Mouse (Mus musculus) midbrain, postnatal 0 days (tissue): ENCODE measurements at regions not wholly inside any gene's neighbourhood (a gene's known extent, or its start where the extent isn't known, plus 50 kb on each side); places are given as distances from the start of the nearest gene placed in this dataset.

Experiments
- ATAC-seq: fragments of 200-750 bp; cut with Nextera tagmentation; 2 replicates; pipeline ENCODE4 v1.8.0; 2017; ENCODE audit warnings: moderate number of reproducible peaks, mild to moderate bottlenecking, moderate TSS enrichment, moderate library complexity; ENCODE audit not compliant: low FRiP score
- DNase-seq: peaks from one replicate; pipeline ENCODE4 v3.0.0-alpha.2; 2015; ENCODE audit warnings: low spot score
- H3K27ac ChIP-seq: fragments of 300-500 bp; sonication (generic); 2 replicates; pipeline ENCODE4 v1.5.1; 2014; ENCODE audit warnings: low read depth, mild to moderate bottlenecking, low read length, mixed read lengths
- H3K27me3 ChIP-seq: fragments of 300-500 bp; sonication (generic); 2 replicates; pipeline ENCODE4 v1.6.1; 2014; ENCODE audit warnings: low read length, control low read depth, mixed read lengths; ENCODE audit not compliant: insufficient read depth
- H3K36me3 ChIP-seq: fragments of 300-500 bp; sonication (generic); 2 replicates; pipeline ENCODE4 v1.6.1; 2014; ENCODE audit warnings: low read length, control low read depth, mixed read lengths; ENCODE audit not compliant: insufficient read depth
- H3K4me1 ChIP-seq: fragments of 300-500 bp; sonication (generic); 2 replicates; pipeline ENCODE4 v1.6.1; 2014; ENCODE audit warnings: mild to moderate bottlenecking, control low read depth, antibody characterized with exemption, low read length, mixed read lengths; ENCODE audit not compliant: insufficient read depth
- H3K4me2 ChIP-seq: fragments of 300-500 bp; sonication (generic); 2 replicates; pipeline ENCODE4 v1.6.1; 2014; ENCODE audit warnings: low read depth, mild to moderate bottlenecking, low read length, mixed read lengths; ENCODE audit not compliant: poor library complexity, severe bottlenecking
- H3K4me3 ChIP-seq: fragments of 300-500 bp; sonication (generic); 2 replicates; pipeline ENCODE4 v1.5.1; 2014; ENCODE audit warnings: low read depth, mild to moderate bottlenecking, low read length, moderate library complexity
- H3K9ac ChIP-seq: fragments of 300-500 bp; sonication (generic); replicated peaks from 2 replicates; pipeline ENCODE4 v1.6.1; 2014; ENCODE audit warnings: mild to moderate bottlenecking, low read length, moderate library complexity, mixed read lengths; ENCODE audit not compliant: poor library complexity, severe bottlenecking
- H3K9me3 ChIP-seq: fragments of 300-500 bp; sonication (generic); 2 replicates; pipeline ENCODE4 v1.6.1; 2016; ENCODE audit warnings: low read length, control low read depth
- CTCF ChIP-seq: IDR thresholded peaks from 2 replicates; pipeline ENCODE4 v1.5.1; 2016; ENCODE audit warnings: antibody characterized with exemption, mild to moderate bottlenecking
- WGBS: fragments of 180-500 bp; shearing (Covaris S2); extraction: QIAGEN DNeasy Blood & Tissue Kit; methylation state at CpG from one replicate; pipeline ENCODE4 v1.1.7; 2014; 5-methylcytosine and 5-hydroxymethylcytosine counted together

DNA sequence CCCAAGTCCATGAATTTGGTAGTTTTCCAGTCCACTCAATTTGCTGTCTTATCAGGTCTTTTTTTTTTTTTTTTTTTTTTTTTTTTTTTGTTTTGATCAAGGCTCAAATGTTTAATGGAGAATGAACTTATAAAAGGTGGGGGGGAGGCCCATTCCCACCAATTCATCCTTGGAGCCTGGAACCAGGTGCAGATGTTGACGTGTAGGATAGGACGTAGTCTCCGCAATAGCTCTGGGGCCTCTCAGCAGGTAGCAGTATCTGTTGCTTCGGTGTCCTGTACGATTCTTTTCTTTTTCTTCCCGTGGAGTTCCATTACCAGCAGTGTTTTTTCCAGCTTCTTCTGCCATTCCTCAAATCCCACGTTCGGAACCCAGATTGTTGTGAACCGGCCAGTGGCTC, 1296.3 kb upstream of the Ppp6c start:
- Histone ChIP-seq H3K4me1 (no peaks in the 10 kb centered on the region), H3K4me3 (no peak overlapping the region), H3K36me3 (no peaks in the 10 kb centered on the region), H3K27me3 (no peaks in the 10 kb centered on the region), H3K9ac (no peak overlapping the region), H3K27ac (no peak overlapping the region), H3K9me3 (no peaks in the 10 kb centered on the region), H3K4me2 (no peak overlapping the region)
- 93% methylated on average over 9 of the region's 9 CpGs for WGBS
- TF ChIP-seq CTCF: no peak
- ATAC-seq: no peak
- no peak for DNase-seq

DNA sequence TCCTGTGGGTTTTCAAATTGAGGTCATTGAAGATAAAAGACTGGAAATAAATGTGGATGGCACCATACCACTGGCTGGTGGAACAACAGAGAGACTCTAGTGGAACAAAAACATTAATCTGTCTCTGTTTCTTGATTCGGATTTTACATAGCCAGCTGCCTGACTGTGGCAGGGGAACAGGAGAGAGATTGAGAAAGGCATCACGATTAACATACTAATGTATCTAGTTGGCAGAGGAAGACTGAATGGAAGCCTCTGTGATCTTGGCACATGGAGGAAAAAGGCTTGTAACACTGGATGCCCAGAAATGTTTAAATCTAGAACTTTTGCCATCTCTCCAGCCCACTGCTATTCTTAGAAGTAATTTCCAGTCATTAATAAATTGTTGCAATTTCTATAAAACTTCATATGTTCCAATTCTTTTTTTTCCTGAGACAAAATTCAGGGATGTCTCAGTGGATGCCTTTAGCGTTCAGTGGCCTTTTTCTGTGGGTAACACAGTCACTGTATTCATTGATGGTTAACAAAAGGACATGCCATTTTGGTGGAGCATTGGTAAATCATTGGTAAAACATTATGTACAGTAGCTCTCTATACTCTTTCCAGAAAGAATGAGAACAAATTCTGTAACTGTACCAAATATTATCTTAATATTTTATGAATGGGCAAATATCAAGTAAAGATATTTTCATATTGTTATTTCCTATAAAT, 1284.5 kb upstream of the Ppp6c start:
- Histone ChIP-seq H3K4me3 (no peak overlapping the region), H3K27ac (no peak overlapping the region), H3K9ac (no peak overlapping the region), H3K4me1 (no peaks in the 10 kb centered on the region), H3K9me3 (no peaks in the 10 kb centered on the region), H3K36me3 (no peaks in the 10 kb centered on the region), H3K27me3 (no peaks in the 10 kb centered on the region), H3K4me2 (no peak overlapping the region)
- ATAC-seq (0 out of 2 replicates have a peak, but pooled peaks have one; percentile 23), DNase-seq (peak; percentile 60)
- no peak for TF ChIP-seq CTCF
- 45% methylated on average over 3 of the region's 3 CpGs for WGBS

DNA sequence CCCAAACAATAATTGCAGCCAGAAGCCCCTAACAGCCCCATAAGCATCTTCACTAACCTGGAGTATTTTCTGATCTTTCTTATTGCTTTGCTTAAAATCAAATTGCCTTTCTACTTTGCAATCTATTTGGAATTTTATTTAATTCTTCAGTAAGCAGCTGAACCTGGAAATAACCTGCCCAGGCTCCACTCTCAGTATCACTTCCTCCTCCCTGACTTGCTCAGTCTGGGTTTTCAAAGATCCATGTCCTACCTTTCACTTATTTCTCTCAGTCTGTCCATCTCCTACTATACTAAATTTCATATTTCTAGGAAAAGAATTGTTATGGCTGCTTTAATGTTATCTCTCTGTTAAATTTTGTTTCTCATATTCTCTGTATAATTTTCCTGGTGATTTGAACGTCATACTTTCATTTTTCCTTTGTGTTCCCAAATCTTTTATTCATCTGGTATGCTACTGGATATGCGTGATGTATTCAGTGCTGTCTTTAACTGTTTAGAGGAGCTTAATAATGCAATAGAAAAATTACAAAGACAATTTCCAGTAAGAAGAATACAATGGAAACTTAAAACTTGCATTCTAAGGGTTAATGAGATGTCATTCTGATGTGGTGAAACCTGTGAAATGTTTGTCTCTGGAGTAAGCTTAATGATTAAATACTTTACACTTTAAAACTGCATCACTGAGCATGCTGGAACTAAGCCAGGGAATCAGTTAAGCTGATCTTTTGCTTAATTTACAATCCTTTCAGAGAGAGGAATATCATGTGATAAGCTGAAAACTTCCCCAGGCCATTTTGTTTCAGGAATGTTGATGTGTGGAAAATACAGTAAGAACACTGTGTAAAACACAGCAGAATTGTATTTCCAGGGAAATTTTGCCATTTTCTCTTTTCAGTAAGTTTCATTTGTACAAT, 1252.8 kb upstream of the Ppp6c start:
- H3K4me3 ChIP-seq: no peak overlapping the region
- H3K9me3 ChIP-seq: no peaks in the 10 kb centered on the region
- H3K27ac ChIP-seq: no peak overlapping the region
- H3K27me3 ChIP-seq: no peaks in the 10 kb centered on the region
- no peaks in the 10 kb centered on the region for H3K4me1 ChIP-seq
- H3K9ac ChIP-seq: no peak overlapping the region
- WGBS: 20% methylated on average over 2 of the region's 2 CpGs
- no peak for TF ChIP-seq CTCF
- no peak for ATAC-seq
- no peak overlapping the region for H3K4me2 ChIP-seq
- no peaks in the 10 kb centered on the region for H3K36me3 ChIP-seq
- peak; percentile 70 for DNase-seq

DNA sequence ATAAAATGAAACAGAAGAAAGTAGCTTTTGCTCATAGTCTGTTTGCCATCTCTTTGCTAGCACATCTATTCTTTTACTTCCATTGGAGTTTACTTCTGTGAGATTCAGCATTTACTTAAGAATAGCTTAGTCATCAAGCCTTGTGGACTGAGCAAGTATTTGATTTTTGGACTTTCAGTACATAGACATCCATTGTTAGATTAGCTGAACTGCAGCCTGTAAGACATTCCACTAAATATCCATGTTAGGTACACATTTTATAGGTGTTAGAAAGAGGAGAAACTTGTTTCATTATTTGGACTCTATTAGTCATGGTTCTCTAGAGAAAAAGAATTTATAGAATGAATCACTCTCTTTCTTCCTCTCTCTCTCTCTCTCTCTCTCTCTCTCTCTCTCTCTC, 1251.2 kb upstream of the Ppp6c start:
- H3K27me3 ChIP-seq: no peaks in the 10 kb centered on the region
- no peaks in the 10 kb centered on the region for H3K9me3 ChIP-seq
- TF ChIP-seq CTCF: no peak
- no peak overlapping the region for H3K4me3 ChIP-seq
- no peaks in the 10 kb centered on the region for H3K4me1 ChIP-seq
- DNase-seq (no peak), ATAC-seq (no peak)
- H3K4me2 ChIP-seq: no peak overlapping the region
- no peaks in the 10 kb centered on the region for H3K36me3 ChIP-seq
- no peak overlapping the region for H3K27ac ChIP-seq
- H3K9ac ChIP-seq: no peak overlapping the region

DNA sequence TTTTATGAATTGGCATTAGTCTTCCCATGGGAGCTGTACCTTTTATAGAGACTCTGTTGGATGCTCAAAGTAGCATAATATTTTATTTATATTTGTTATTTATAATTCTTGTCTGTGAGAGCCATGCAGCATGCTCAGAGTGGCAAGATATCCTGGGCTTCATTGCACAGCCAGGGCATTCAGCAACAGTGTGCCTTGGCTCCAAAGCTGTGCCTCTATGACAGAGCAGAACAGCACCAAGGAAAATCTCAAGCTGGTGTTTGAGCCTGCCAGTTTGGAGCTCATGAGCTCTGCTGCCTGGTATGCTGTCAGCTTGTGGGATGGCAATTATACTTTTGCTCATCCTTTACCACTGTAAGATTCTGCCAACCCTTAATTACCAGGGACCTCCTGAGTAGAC, 1230.1 kb upstream of the Ppp6c start:
- no peak overlapping the region for H3K9ac ChIP-seq
- H3K9me3 ChIP-seq: no peaks in the 10 kb centered on the region
- ATAC-seq (no peak), DNase-seq (no peak)
- H3K36me3 ChIP-seq: no peaks in the 10 kb centered on the region
- no peak overlapping the region for H3K4me2 ChIP-seq
- H3K4me1 ChIP-seq: no peaks in the 10 kb centered on the region
- H3K4me3 ChIP-seq: no peak overlapping the region
- H3K27ac ChIP-seq: no peak overlapping the region
- H3K27me3 ChIP-seq: no peaks in the 10 kb centered on the region
- no peak for TF ChIP-seq CTCF

DNA sequence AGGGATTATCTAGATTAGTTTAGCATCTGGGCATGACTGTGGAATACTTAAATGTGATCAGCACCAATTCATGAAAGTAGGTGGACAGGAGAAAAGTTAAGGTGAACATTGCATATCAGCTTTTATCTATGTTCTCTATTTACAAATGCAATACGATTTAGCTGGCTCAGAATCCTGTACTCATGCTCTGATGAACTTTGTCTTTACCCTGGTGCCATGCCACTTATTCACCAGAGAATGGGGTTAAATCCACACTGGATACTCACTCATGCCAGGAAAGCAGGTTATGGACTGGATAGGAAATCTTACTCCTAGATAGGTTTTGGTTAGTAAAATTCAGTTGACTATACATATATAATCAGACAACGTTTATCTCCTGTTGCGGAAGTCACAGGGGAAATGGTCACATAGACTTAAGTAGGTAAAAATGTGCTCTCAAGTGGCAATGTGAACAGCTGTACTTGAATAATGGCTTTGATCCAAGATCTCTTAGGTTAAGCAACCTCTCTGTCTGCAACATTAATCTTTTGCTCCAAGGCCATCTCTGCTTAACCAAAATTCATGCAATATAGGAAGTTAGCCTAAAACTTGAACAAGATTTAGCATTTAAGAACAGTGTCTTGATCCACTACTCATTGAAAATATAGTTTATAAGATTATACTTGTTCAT, 1206.7 kb upstream of the Ppp6c start:
- DNase-seq: no peak
- no peaks in the 10 kb centered on the region for H3K9me3 ChIP-seq

More for the DNA sequence above, 1206.7 kb upstream of the Ppp6c start:
- Histone ChIP-seq H3K27ac (no peak overlapping the region), H3K27me3 (no peaks in the 10 kb centered on the region), H3K36me3 (no peaks in the 10 kb centered on the region), H3K4me2 (no peak overlapping the region), H3K4me3 (no peak overlapping the region), H3K9ac (no peak overlapping the region), H3K4me1 (no peaks in the 10 kb centered on the region)
- ATAC-seq: no peak
- no peak for TF ChIP-seq CTCF
- 89% methylated on average over 3 of the region's 3 CpGs for WGBS
